14 mouse cellular contexts compared by ENCODE assay signal in the genomic region with DNA sequence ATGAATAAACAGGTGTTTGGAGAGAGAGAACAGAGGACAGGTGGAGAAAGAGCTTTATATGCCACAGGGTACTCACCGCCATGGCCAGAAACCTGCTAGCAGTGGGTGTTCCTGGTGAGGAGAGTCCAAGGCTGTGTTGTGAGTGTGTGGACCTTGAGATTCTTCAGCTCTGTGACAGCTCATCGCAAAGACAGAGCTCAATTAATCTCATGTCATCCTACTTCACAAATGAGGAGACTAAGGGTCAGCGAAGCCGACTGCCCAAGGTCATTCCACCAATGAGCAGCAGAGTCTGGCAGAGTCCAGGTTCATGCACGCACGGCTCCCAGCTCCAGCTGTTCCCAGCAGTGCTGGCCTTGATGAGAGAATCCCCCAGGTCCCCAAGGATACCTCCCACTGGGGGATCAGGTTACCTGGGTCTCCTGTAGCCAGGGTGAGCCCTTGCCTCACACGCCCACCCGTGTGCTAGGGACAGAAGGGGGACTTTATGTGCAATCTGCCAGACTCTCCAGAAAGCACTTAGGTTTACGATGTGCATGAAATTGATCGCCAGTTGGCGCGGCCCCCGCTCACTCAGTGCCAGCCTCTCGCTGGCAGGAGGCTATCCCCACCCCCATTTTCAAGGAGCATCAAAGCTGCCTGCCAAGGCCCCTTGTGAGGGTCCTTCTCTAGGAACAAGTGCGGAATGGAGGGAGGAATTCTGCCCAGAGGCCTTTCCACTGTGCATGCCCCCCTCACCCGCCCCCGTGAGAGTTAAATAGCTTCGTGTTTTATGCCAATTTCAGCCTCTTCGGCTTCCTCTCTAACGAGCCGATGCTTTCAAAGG. TPM values are rescaled to one million over a fixed set of nuclear protein-coding genes. Genes with fewer than 3 reads are reported as not detected.
A peak's percentile ranks its signal among the peaks of the same experiment; 100 is the strongest.
DNase-seq lines count a peak whose midpoint lies in the region; ATAC-seq lines count a peak whose summit lies in the region.
"Had no signal": no experiment of that assay in that cellular context is flagged by ENCODE, and none has a peak within 500 bp of the region (broad histone marks: within the 10 kb centered on the region; RNA-seq: fewer than 3 reads in every experiment).

No protein-coding gene starts in this region.

- no peak overlapping the region for H3K9ac ChIP-seq in hindbrain, embryonic 12.5 days
- H3K9ac ChIP-seq in hindbrain, embryonic 11.5 days (ENCODE audit: low read depth, low read length): no peak overlapping the region
- H3K9ac ChIP-seq in forebrain, embryonic 13.5 days: 0 out of 2 replicates have a peak overlapping the region, but pooled peaks have one; percentile 8
- no peak overlapping the region for H3K9ac ChIP-seq in limb, embryonic 11.5 days (ENCODE audit: low read length)
- H3K9ac ChIP-seq: stomach, embryonic 15.5 days had no signal

- H3K4me1 ChIP-seq in hindbrain, embryonic 12.5 days: peaks cover 61% of the 10 kb centered on the region
- peaks cover 9% of the 10 kb centered on the region for H3K4me1 ChIP-seq in hindbrain, embryonic 11.5 days (replicated peaks; ENCODE audit: control insufficient read depth, insufficient read depth, low read length)
- peaks cover 98% of the 10 kb centered on the region for H3K4me1 ChIP-seq in forebrain, embryonic 13.5 days
- peaks cover 37% of the 10 kb centered on the region for H3K4me1 ChIP-seq in limb, embryonic 11.5 days (ENCODE audit: control insufficient read depth, insufficient read depth, low read length)
- peaks cover 29% of the 10 kb centered on the region for H3K4me1 ChIP-seq in heart, embryonic 10.5 days

- DNase-seq in hindbrain, embryonic 11.5 days (ENCODE audit: low spot score): no peak
- DNase-seq in adrenal gland, postnatal 10 days: peak; percentile 51
- DNase-seq in limb, embryonic 11.5 days (ENCODE audit: low spot score): no peak
- no peak for DNase-seq in heart, embryonic 10.5 days (ENCODE audit: low spot score)
- DNase-seq in urinary bladder, postnatal 10 days (ENCODE audit: low spot score): no peak
- no peak for DNase-seq in ovary, postnatal 10 days (ENCODE audit: low spot score)

- no peak overlapping the region for H3K4me3 ChIP-seq in hindbrain, embryonic 12.5 days
- no peak overlapping the region for H3K4me3 ChIP-seq in hindbrain, embryonic 11.5 days (ENCODE audit: low read depth, low read length)
- no peak overlapping the region for H3K4me3 ChIP-seq in forebrain, embryonic 13.5 days
- H3K4me3 ChIP-seq in limb, embryonic 11.5 days (ENCODE audit: low read depth, low read length): no peak overlapping the region
- H3K4me3 ChIP-seq in heart, embryonic 10.5 days: no peak overlapping the region
- H3K4me3 ChIP-seq: erythroblast, embryonic 14.5 days; myocyte; stomach, embryonic 15.5 days had no signal

- ATAC-seq in hindbrain, embryonic 12.5 days (ENCODE audit: low FRiP score): no peak
- no peak for ATAC-seq in hindbrain, embryonic 11.5 days (ENCODE audit: low FRiP score)
- ATAC-seq in forebrain, embryonic 13.5 days: peak; percentile 66
- peak; percentile 48; the same call in 1 of the 2 replicates for ATAC-seq in limb, embryonic 11.5 days (ENCODE audit: insufficient number of reproducible peaks, low FRiP score, low TSS enrichment, low read depth)
- ATAC-seq: activated CD4-positive, CD25-positive, alpha-beta regulatory T cell, adult 4 months had no signal

- 0 out of 2 replicates have a peak overlapping the region, but pooled peaks have one; percentile 4 for H3K4me2 ChIP-seq in hindbrain, embryonic 12.5 days (replicated peaks)
- no peak overlapping the region for H3K4me2 ChIP-seq in hindbrain, embryonic 11.5 days (replicated peaks; ENCODE audit: low read depth, low read length)
- H3K4me2 ChIP-seq in forebrain, embryonic 13.5 days: peak overlapping the region; percentile 36
- peak overlapping the region; percentile 7; the same call in 1 of the 2 replicates for H3K4me2 ChIP-seq in limb, embryonic 11.5 days (ENCODE audit: low read depth, severe bottlenecking)
- H3K4me2 ChIP-seq: stomach, embryonic 15.5 days had no signal

- H3K9me3 ChIP-seq in hindbrain, embryonic 12.5 days (replicated peaks): no peaks in the 10 kb centered on the region
- H3K9me3 ChIP-seq in hindbrain, embryonic 11.5 days (ENCODE audit: control insufficient read depth, low read length): no peaks in the 10 kb centered on the region
- H3K9me3 ChIP-seq in forebrain, embryonic 13.5 days (replicated peaks): no peaks in the 10 kb centered on the region
- no peaks in the 10 kb centered on the region for H3K9me3 ChIP-seq in limb, embryonic 11.5 days (ENCODE audit: control insufficient read depth, low read length)
- H3K9me3 ChIP-seq in heart, embryonic 10.5 days: no peaks in the 10 kb centered on the region
- H3K9me3 ChIP-seq: stomach, embryonic 15.5 days had no signal

- peaks cover 43% of the 10 kb centered on the region for H3K27me3 ChIP-seq in hindbrain, embryonic 12.5 days
- peaks cover 4% of the 10 kb centered on the region; the same call in 1 of the 2 replicates for H3K27me3 ChIP-seq in hindbrain, embryonic 11.5 days (ENCODE audit: control insufficient read depth, insufficient read depth, low read length)
- H3K27me3 ChIP-seq in forebrain, embryonic 13.5 days: no peaks in the 10 kb centered on the region
- H3K27me3 ChIP-seq in limb, embryonic 11.5 days (ENCODE audit: control insufficient read depth, insufficient read depth, low read length): 0 out of 2 replicates have a peak, but pooled peaks cover 6% of the 10 kb centered on the region
- H3K27me3 ChIP-seq in heart, embryonic 10.5 days (ENCODE audit: insufficient read depth, poor library complexity, severe bottlenecking): peaks cover 97% of the 10 kb centered on the region

- no peaks in the 10 kb centered on the region for H3K36me3 ChIP-seq in hindbrain, embryonic 12.5 days
- H3K36me3 ChIP-seq in hindbrain, embryonic 11.5 days (ENCODE audit: control insufficient read depth, insufficient read depth, low read length): no peaks in the 10 kb centered on the region
- H3K36me3 ChIP-seq in forebrain, embryonic 13.5 days (ENCODE audit: poor library complexity, severe bottlenecking): no peaks in the 10 kb centered on the region
- no peaks in the 10 kb centered on the region for H3K36me3 ChIP-seq in limb, embryonic 11.5 days (ENCODE audit: control insufficient read depth, insufficient read depth, low read length)
- H3K36me3 ChIP-seq in heart, embryonic 10.5 days: no peaks in the 10 kb centered on the region
- H3K36me3 ChIP-seq: stomach, embryonic 15.5 days had no signal

- H3K27ac ChIP-seq in hindbrain, embryonic 12.5 days: peak overlapping the region; percentile 44; the same call in 1 of the 2 replicates
- H3K27ac ChIP-seq in hindbrain, embryonic 11.5 days (ENCODE audit: low read depth, low read length): no peak overlapping the region
- H3K27ac ChIP-seq in forebrain, embryonic 13.5 days: peak overlapping the region; percentile 93
- no peak overlapping the region for H3K27ac ChIP-seq in limb, embryonic 11.5 days (replicated peaks; ENCODE audit: low read depth, low read length)
- H3K27ac ChIP-seq in heart, embryonic 10.5 days: no peak overlapping the region
- H3K27ac ChIP-seq: stomach, embryonic 15.5 days had no signal

- WGBS in hindbrain, embryonic 12.5 days: 39% methylated on average over 21 of the region's 21 CpGs
- 48% methylated on average over 21 of the region's 21 CpGs for WGBS in hindbrain, embryonic 11.5 days
- WGBS in forebrain, embryonic 13.5 days: 10% methylated on average over 21 of the region's 21 CpGs
- WGBS in limb, embryonic 11.5 days: 19% methylated on average over 21 of the region's 21 CpGs
- 44% methylated on average over 21 of the region's 21 CpGs for WGBS in heart, embryonic 10.5 days

RNA-seq across cellular contexts. Expression of gene Foxo6, which starts 27.6 kb away (rescaled TPM):
- 0.48 and 0.90 TPM in 2 replicates for polyA plus RNA-seq in hindbrain, embryonic 12.5 days (2016; fragmentation: Nextera tagmentation; extraction: Ambion mirVana)
- 0.20 and 0.39 TPM in 2 replicates for polyA plus RNA-seq in hindbrain, embryonic 11.5 days (2014; fragmentation: Nextera tagmentation; extraction: Ambion mirVana)
- 1 to 10 TPM; 1.4 to 3.7 TPM for total RNA-seq in adrenal gland, postnatal 10 days (2021)
- 3.1 and 3.8 TPM in 2 replicates for polyA plus RNA-seq in forebrain, embryonic 13.5 days (2015; fragmentation: Nextera tagmentation; extraction: Ambion mirVana)
- polyA plus RNA-seq in limb, embryonic 11.5 days (2014; fragmentation: Nextera tagmentation; extraction: Ambion mirVana): 0.07 and 0.11 TPM in 2 replicates
- polyA plus RNA-seq in heart, embryonic 10.5 days (2016; fragmentation: Nextera tagmentation; extraction: Ambion mirVana): 0.07 and 0.20 TPM in 2 replicates
- total RNA-seq: CH12.LX; liver, adult 2 months had no signal
- polyA plus RNA-seq: activated CD4-positive, CD25-positive, alpha-beta regulatory T cell, adult 4 months; erythroblast, embryonic 14.5 days had no signal

Comparison
In these comparisons a context has a peak if more than half of its experiments do, and no peak if none do; other contexts are left out.
1. H3K27ac ChIP-seq: peak in hindbrain, embryonic 12.5 days (single experiment) and forebrain, embryonic 13.5 days (single experiment); none in hindbrain, embryonic 11.5 days (single experiment), limb, embryonic 11.5 days (single experiment) and heart, embryonic 10.5 days (single experiment).
2. ATAC-seq: peak in forebrain, embryonic 13.5 days (single experiment) and limb, embryonic 11.5 days (single experiment); none in hindbrain, embryonic 12.5 days (single experiment) and hindbrain, embryonic 11.5 days (single experiment).